Mouse (Mus musculus): ENCODE measurements at regions not wholly inside any gene's neighbourhood (a gene's known extent, or its start where the extent isn't known, plus 50 kb on each side); places are given as distances from the start of the nearest gene placed in this dataset.

GRCm38 (mm10) chr13:46222031-46222430 lies 51.5 kb upstream of the Stmnd1 start:
- no peak for DNase-seq (ENCODE audit: low read depth)
- TF ChIP-seq CTCF (IDR thresholded peaks at IDR 0.05; ENCODE audit: borderline replicate concordance, extremely low read depth, insufficient read depth, insufficient read length) = no peak
- no peak for TF ChIP-seq POLR2A (IDR thresholded peaks at IDR 0.05; ENCODE audit: borderline replicate concordance, extremely low read depth, insufficient read depth, insufficient read length, poor library complexity, severe bottlenecking)

- peak; percentile 93 for DNase-seq (ENCODE audit: low read depth)
- TF ChIP-seq CTCF (IDR thresholded peaks at IDR 0.05; ENCODE audit: borderline replicate concordance, extremely low read depth, insufficient read depth, insufficient read length) = no peak
- no peak for TF ChIP-seq POLR2A (IDR thresholded peaks at IDR 0.05; ENCODE audit: borderline replicate concordance, extremely low read depth, insufficient read depth, insufficient read length, poor library complexity, severe bottlenecking)
Measured at GRCm38 (mm10) chr13:46218101-46218701, 55.3 kb upstream of the Stmnd1 start.

- no peak for TF ChIP-seq POLR2A (IDR thresholded peaks at IDR 0.05; ENCODE audit: borderline replicate concordance, extremely low read depth, insufficient read depth, insufficient read length, poor library complexity, severe bottlenecking)
- TF ChIP-seq CTCF (IDR thresholded peaks at IDR 0.05; ENCODE audit: borderline replicate concordance, extremely low read depth, insufficient read depth, insufficient read length) = no peak
- DNase-seq (ENCODE audit: low read depth) = peak; percentile 68
Measured at GRCm38 (mm10) chr13:46216954-46217838, 56.3 kb upstream of the Stmnd1 start.

DNA sequence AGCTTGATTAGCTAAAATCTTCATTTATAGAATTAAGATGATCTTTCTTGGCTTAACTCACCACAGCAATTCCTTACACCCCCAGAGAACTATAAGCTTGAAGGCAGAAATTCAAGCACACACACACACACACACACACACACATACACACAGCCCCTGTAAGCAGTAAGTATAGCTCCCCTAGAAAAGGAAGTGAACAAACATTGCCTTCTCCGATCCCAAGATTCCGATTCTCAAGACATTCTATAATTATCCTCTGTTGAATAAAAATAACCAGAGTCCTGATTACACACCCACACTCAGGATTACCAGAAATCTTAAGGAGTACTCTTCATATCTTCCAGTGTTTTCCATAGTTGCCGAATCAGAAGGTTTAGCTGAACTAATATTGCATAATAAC lies 70.0 kb upstream of the Stmnd1 start:
- DNase-seq (ENCODE audit: low read depth) = no peak
- TF ChIP-seq CTCF (IDR thresholded peaks at IDR 0.05; ENCODE audit: borderline replicate concordance, extremely low read depth, insufficient read depth, insufficient read length) = no peak
- TF ChIP-seq POLR2A (IDR thresholded peaks at IDR 0.05; ENCODE audit: borderline replicate concordance, extremely low read depth, insufficient read depth, insufficient read length, poor library complexity, severe bottlenecking) = no peak

- no peak for DNase-seq (ENCODE audit: low read depth)
- no peak for TF ChIP-seq POLR2A (IDR thresholded peaks at IDR 0.05; ENCODE audit: borderline replicate concordance, extremely low read depth, insufficient read depth, insufficient read length, poor library complexity, severe bottlenecking)
- TF ChIP-seq CTCF (IDR thresholded peaks at IDR 0.05; ENCODE audit: borderline replicate concordance, extremely low read depth, insufficient read depth, insufficient read length) = no peak
Measured at GRCm38 (mm10) chr13:46202586-46202985, 70.9 kb upstream of the Stmnd1 start.

DNA sequence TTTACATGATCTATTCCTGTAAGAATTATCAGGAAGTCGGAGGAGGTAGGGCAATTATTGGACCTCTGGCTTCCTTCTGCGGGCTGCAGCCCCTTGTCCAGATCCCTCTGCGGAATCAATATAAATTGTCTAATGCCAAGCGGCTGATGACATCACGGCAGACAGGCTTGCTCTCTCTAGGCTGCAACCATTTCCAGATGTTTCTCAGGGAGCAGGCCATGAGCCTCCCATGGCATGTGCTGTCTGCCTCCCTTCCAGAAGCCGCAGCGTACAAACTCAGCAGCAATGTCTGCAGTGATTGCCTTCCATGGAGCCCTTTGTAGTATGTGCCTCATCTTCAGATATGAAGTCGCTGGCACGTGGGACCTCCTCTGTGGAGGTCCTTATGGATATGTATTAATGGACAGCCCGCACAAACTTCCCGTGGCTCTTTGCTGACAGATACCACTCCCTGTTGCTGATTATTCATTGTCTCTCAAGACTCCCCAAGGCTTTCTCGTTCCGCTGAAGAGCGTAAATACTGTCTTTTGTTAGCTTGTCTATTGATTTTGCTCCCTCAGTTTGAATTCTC lies 72.4 kb upstream of the Stmnd1 start:
- TF ChIP-seq POLR2A (IDR thresholded peaks at IDR 0.05; ENCODE audit: borderline replicate concordance, extremely low read depth, insufficient read depth, insufficient read length, poor library complexity, severe bottlenecking) = no peak
- TF ChIP-seq CTCF (IDR thresholded peaks at IDR 0.05; ENCODE audit: borderline replicate concordance, extremely low read depth, insufficient read depth, insufficient read length) = no peak
- no peak for DNase-seq (ENCODE audit: low read depth)

- DNase-seq (ENCODE audit: low read depth) = no peak
- TF ChIP-seq POLR2A (IDR thresholded peaks at IDR 0.05; ENCODE audit: borderline replicate concordance, extremely low read depth, insufficient read depth, insufficient read length, poor library complexity, severe bottlenecking) = no peak
- TF ChIP-seq CTCF (IDR thresholded peaks at IDR 0.05; ENCODE audit: borderline replicate concordance, extremely low read depth, insufficient read depth, insufficient read length) = no peak
Measured at GRCm38 (mm10) chr13:46193131-46193530, 80.4 kb upstream of the Stmnd1 start.

GRCm38 (mm10) chr13:46189726-46190125 lies 83.8 kb upstream of the Stmnd1 start:
- TF ChIP-seq POLR2A (IDR thresholded peaks at IDR 0.05; ENCODE audit: borderline replicate concordance, extremely low read depth, insufficient read depth, insufficient read length, poor library complexity, severe bottlenecking) = no peak
- no peak for TF ChIP-seq CTCF (IDR thresholded peaks at IDR 0.05; ENCODE audit: borderline replicate concordance, extremely low read depth, insufficient read depth, insufficient read length)
- DNase-seq (ENCODE audit: low read depth) = no peak

GRCm38 (mm10) chr13:46182851-46183250 lies 90.7 kb upstream of the Stmnd1 start:
- 0 out of 2 replicates have a peak, but pooled peaks have one; percentile 3 for TF ChIP-seq CTCF (IDR thresholded peaks at IDR 0.05; ENCODE audit: borderline replicate concordance, extremely low read depth, insufficient read depth, insufficient read length)
- no peak for TF ChIP-seq POLR2A (IDR thresholded peaks at IDR 0.05; ENCODE audit: borderline replicate concordance, extremely low read depth, insufficient read depth, insufficient read length, poor library complexity, severe bottlenecking)
- no peak for DNase-seq (ENCODE audit: low read depth)

GRCm38 (mm10) chr13:46180606-46181133 lies 92.9 kb upstream of the Stmnd1 start:
- TF ChIP-seq CTCF (IDR thresholded peaks at IDR 0.05; ENCODE audit: borderline replicate concordance, extremely low read depth, insufficient read depth, insufficient read length) (no peak), POLR2A (IDR thresholded peaks at IDR 0.05; ENCODE audit: borderline replicate concordance, extremely low read depth, insufficient read depth, insufficient read length, poor library complexity, severe bottlenecking) (no peak)
- DNase-seq (ENCODE audit: low read depth) = peak; percentile 73

GRCm38 (mm10) chr13:46179916-46180315 lies 93.6 kb upstream of the Stmnd1 start:
- no peak for DNase-seq (ENCODE audit: low read depth)
- TF ChIP-seq CTCF (IDR thresholded peaks at IDR 0.05; ENCODE audit: borderline replicate concordance, extremely low read depth, insufficient read depth, insufficient read length) = no peak
- no peak for TF ChIP-seq POLR2A (IDR thresholded peaks at IDR 0.05; ENCODE audit: borderline replicate concordance, extremely low read depth, insufficient read depth, insufficient read length, poor library complexity, severe bottlenecking)
